Mouse (Mus musculus): ENCODE measurements at regions not wholly inside any gene's neighbourhood (a gene's known extent, or its start where the extent isn't known, plus 50 kb on each side); places are given as distances from the start of the nearest gene placed in this dataset.

DNA sequence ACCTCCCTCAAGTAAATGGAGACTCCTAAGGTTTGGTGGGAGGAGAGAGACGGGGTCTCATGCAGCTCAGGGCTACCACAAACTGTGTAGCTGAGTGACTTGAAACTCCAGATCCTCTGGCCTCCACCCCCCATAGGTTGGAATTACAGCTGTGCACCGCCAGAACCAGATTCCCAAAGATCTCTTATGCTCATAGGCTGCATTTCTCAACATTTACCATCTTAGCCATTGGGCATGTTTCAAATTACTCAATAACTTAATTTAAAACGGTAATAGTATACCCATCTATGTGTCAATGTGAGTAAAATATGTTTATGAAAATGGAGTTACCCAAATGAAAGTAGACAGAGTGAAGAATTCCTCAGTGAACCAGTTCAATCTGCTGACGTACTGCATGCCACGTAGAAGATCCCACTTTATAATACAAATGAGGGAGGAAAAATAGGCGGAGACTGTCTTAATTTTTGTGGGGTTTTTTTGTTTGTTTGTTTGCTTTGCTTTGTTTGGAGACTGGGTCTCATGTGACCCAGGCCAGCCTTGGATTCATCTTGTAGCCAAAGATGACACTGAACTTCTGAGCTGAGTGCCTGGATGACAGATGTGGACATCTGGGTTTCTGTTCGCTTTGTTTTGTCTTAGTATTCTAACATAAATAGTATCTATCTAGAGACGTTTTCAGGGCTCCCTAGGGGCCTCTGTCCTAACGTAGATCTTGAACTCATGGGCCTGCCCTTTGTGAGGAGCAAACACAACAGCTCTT lies 79.1 kb downstream of the Rhob start:
- no peaks in the 10 kb centered on the region for H3K4me1 ChIP-seq (ENCODE audit: control insufficient read depth, insufficient read depth, low read length)
- ATAC-seq (ENCODE audit: low FRiP score) = no peak
- H3K36me3 ChIP-seq (ENCODE audit: control insufficient read depth, insufficient read depth, low read length) = no peaks in the 10 kb centered on the region
- no peak for DNase-seq (ENCODE audit: low spot score, missing footprints)
- no peak overlapping the region for H3K9ac ChIP-seq (ENCODE audit: low read length)
- 83% methylated on average over 9 of the region's 9 CpGs for WGBS
- H3K4me2 ChIP-seq = no peak overlapping the region
- H3K9me3 ChIP-seq (ENCODE audit: control insufficient read depth, low read length) = no peaks in the 10 kb centered on the region
- no peaks in the 10 kb centered on the region for H3K27me3 ChIP-seq (ENCODE audit: control insufficient read depth, insufficient read depth, low read length)
- no peak overlapping the region for H3K27ac ChIP-seq (ENCODE audit: low read depth, low read length)
- no peak overlapping the region for H3K4me3 ChIP-seq (ENCODE audit: low read depth, low read length)

DNA sequence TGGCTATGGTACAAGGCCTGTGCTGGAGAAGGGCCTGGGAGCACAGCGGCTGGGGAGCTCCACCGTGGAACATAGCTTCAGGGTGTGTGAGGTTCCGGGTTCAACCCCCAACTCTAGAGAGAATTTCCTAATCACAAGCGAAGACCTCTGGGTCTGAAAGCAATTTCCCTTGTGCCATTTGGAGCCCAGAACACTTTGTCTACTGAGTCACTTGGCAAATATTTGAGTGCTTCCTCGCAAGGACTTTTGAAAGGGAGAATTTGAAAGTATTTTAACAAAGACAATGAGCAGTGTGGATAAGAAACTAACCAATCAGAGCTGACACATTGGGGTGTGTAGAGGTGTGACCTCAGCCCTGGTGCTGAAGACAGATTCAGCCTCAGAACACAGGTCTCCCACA lies 80.9 kb downstream of the Rhob start:
- Histone ChIP-seq H3K27me3 (ENCODE audit: control insufficient read depth, insufficient read depth, low read length) (no peaks in the 10 kb centered on the region), H3K9me3 (ENCODE audit: control insufficient read depth, low read length) (no peaks in the 10 kb centered on the region), H3K9ac (ENCODE audit: low read length) (no peak overlapping the region), H3K4me2 (no peak overlapping the region), H3K4me1 (ENCODE audit: control insufficient read depth, insufficient read depth, low read length) (no peaks in the 10 kb centered on the region), H3K36me3 (ENCODE audit: control insufficient read depth, insufficient read depth, low read length) (no peaks in the 10 kb centered on the region), H3K4me3 (ENCODE audit: low read depth, low read length) (no peak overlapping the region), H3K27ac (ENCODE audit: low read depth, low read length) (no peak overlapping the region)
- WGBS = 82% methylated on average over 5 of the region's 5 CpGs
- ATAC-seq (ENCODE audit: low FRiP score) (no peak), DNase-seq (ENCODE audit: low spot score, missing footprints) (no peak)

DNA sequence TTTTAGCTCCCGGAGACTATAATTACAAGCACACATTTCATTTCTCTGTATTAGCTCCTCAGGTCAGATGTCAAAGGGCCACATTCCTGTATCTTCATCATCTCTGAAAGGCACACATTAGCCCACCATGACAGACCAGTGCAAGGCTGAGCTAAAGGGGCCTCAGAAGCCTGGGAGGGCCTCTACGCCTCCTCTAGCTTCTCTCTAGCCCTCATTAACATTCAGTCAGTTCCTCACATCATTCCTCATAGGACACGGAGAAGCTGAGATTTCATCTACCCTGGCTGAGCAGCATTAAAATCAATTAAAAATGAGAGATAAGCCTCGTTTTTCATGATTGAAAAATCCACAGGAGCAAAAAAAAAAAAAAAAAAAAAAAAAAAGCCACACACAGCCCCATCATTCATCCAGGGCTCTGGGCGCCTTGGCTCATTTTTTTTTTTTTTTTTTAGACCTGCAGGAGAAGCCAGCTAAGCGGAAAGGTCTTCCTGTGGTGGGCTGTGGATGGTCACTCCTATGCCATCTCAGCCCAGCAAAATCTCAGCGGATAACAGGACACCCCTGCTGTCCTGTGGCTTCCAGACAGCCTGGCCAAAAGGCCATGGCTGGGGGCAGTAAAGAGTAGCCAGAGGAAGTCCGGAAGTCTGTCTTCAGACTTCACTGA lies 82.5 kb downstream of the Rhob start:
- Histone ChIP-seq H3K27ac (ENCODE audit: low read depth, low read length) (no peak overlapping the region), H3K36me3 (ENCODE audit: control insufficient read depth, insufficient read depth, low read length) (no peaks in the 10 kb centered on the region), H3K27me3 (ENCODE audit: control insufficient read depth, insufficient read depth, low read length) (no peaks in the 10 kb centered on the region), H3K4me2 (no peak overlapping the region), H3K9ac (ENCODE audit: low read length) (no peak overlapping the region), H3K4me1 (ENCODE audit: control insufficient read depth, insufficient read depth, low read length) (no peaks in the 10 kb centered on the region), H3K4me3 (ENCODE audit: low read depth, low read length) (no peak overlapping the region), H3K9me3 (ENCODE audit: control insufficient read depth, low read length) (no peaks in the 10 kb centered on the region)
- ATAC-seq (ENCODE audit: low FRiP score) (peak; percentile 61; the same call in 1 of the 2 replicates), DNase-seq (ENCODE audit: low spot score, missing footprints) (no peak)
- WGBS = 63% methylated on average over 8 of the region's 8 CpGs

GRCm38 (mm10) chr12:8412125-8412524 lies 87.7 kb downstream of the Rhob start:
- Histone ChIP-seq H3K4me1 (ENCODE audit: control insufficient read depth, insufficient read depth, low read length) (no peaks in the 10 kb centered on the region), H3K27ac (ENCODE audit: low read depth, low read length) (no peak overlapping the region), H3K4me3 (ENCODE audit: low read depth, low read length) (no peak overlapping the region), H3K9me3 (ENCODE audit: control insufficient read depth, low read length) (no peaks in the 10 kb centered on the region), H3K27me3 (ENCODE audit: control insufficient read depth, insufficient read depth, low read length) (no peaks in the 10 kb centered on the region), H3K36me3 (ENCODE audit: control insufficient read depth, insufficient read depth, low read length) (no peaks in the 10 kb centered on the region), H3K9ac (ENCODE audit: low read length) (no peak overlapping the region), H3K4me2 (no peak overlapping the region)
- DNase-seq (ENCODE audit: low spot score, missing footprints) = no peak
- no peak for ATAC-seq (ENCODE audit: low FRiP score)
- WGBS = 95% methylated on average over 2 of the region's 2 CpGs

- no peak overlapping the region for H3K4me2 ChIP-seq
- no peaks in the 10 kb centered on the region for H3K4me1 ChIP-seq (ENCODE audit: control insufficient read depth, insufficient read depth, low read length)
- H3K27ac ChIP-seq (ENCODE audit: low read depth, low read length) = no peak overlapping the region
- H3K36me3 ChIP-seq (ENCODE audit: control insufficient read depth, insufficient read depth, low read length) = no peaks in the 10 kb centered on the region
- H3K4me3 ChIP-seq (ENCODE audit: low read depth, low read length) = no peak overlapping the region
- ATAC-seq (ENCODE audit: low FRiP score) (peak; percentile 22; the same call in 1 of the 2 replicates), DNase-seq (ENCODE audit: low spot score, missing footprints) (no peak)
- H3K27me3 ChIP-seq (ENCODE audit: control insufficient read depth, insufficient read depth, low read length) = no peaks in the 10 kb centered on the region
- 65% methylated on average over 24 of the region's 24 CpGs for WGBS
- no peak overlapping the region for H3K9ac ChIP-seq (ENCODE audit: low read length)
- H3K9me3 ChIP-seq (ENCODE audit: control insufficient read depth, low read length) = no peaks in the 10 kb centered on the region
Observed at GRCm38 (mm10) chr12:8410410-8411341, 89.1 kb downstream of the Rhob start.

- ATAC-seq (ENCODE audit: low FRiP score) = peak; percentile 74
- no peak overlapping the region for H3K27ac ChIP-seq (ENCODE audit: low read depth, low read length)
Observed at GRCm38 (mm10) chr12:8402084-8402483, 88.9 kb downstream of the Hs1bp3 start.

DNA sequence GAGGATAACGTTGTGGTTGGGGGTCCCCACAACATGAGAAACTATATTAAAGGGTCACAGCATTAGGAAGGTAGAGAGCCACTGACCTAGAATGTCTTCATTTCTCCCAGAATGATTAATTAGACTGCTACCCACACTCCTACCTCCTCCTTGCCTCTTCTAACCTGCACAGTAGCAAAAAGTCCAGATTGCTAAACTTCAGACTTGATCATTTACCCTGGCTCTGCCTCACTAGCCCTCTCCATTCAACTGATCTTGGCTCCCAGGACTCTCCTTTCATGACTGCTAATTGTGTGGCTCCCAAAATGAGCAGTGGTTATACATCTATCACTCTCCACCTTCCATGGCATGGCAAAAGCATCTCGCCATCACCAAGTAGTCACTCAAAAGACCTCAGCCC lies 88.1 kb downstream of the Hs1bp3 start:
- 79% methylated on average over 2 of the region's 2 CpGs for WGBS
- DNase-seq (ENCODE audit: low spot score, missing footprints) (no peak), ATAC-seq (ENCODE audit: low FRiP score) (no peak)
- H3K4me3 ChIP-seq (ENCODE audit: low read depth, low read length) = no peak overlapping the region
- no peak overlapping the region for H3K9ac ChIP-seq (ENCODE audit: low read length)
- H3K4me1 ChIP-seq (ENCODE audit: control insufficient read depth, insufficient read depth, low read length) = peaks cover 7% of the 10 kb centered on the region; the same call in 1 of the 2 replicates
- no peaks in the 10 kb centered on the region for H3K27me3 ChIP-seq (ENCODE audit: control insufficient read depth, insufficient read depth, low read length)
- H3K4me2 ChIP-seq = no peak overlapping the region
- no peak overlapping the region for H3K27ac ChIP-seq (ENCODE audit: low read depth, low read length)
- H3K9me3 ChIP-seq (ENCODE audit: control insufficient read depth, low read length) = no peaks in the 10 kb centered on the region
- H3K36me3 ChIP-seq (ENCODE audit: control insufficient read depth, insufficient read depth, low read length) = no peaks in the 10 kb centered on the region

More at GRCm38 (mm10) chr12:8402084-8402483, 88.9 kb downstream of the Hs1bp3 start:
- Histone ChIP-seq H3K27me3 (ENCODE audit: control insufficient read depth, insufficient read depth, low read length) (no peaks in the 10 kb centered on the region), H3K9ac (ENCODE audit: low read length) (no peak overlapping the region), H3K4me3 (ENCODE audit: low read depth, low read length) (no peak overlapping the region), H3K9me3 (ENCODE audit: control insufficient read depth, low read length) (no peaks in the 10 kb centered on the region), H3K36me3 (ENCODE audit: control insufficient read depth, insufficient read depth, low read length) (no peaks in the 10 kb centered on the region), H3K4me2 (no peak overlapping the region), H3K4me1 (ENCODE audit: control insufficient read depth, insufficient read depth, low read length) (peaks cover 7% of the 10 kb centered on the region; the same call in 1 of the 2 replicates)
- DNase-seq (ENCODE audit: low spot score, missing footprints) = no peak
- 27% methylated on average over 5 of the region's 5 CpGs for WGBS

DNA sequence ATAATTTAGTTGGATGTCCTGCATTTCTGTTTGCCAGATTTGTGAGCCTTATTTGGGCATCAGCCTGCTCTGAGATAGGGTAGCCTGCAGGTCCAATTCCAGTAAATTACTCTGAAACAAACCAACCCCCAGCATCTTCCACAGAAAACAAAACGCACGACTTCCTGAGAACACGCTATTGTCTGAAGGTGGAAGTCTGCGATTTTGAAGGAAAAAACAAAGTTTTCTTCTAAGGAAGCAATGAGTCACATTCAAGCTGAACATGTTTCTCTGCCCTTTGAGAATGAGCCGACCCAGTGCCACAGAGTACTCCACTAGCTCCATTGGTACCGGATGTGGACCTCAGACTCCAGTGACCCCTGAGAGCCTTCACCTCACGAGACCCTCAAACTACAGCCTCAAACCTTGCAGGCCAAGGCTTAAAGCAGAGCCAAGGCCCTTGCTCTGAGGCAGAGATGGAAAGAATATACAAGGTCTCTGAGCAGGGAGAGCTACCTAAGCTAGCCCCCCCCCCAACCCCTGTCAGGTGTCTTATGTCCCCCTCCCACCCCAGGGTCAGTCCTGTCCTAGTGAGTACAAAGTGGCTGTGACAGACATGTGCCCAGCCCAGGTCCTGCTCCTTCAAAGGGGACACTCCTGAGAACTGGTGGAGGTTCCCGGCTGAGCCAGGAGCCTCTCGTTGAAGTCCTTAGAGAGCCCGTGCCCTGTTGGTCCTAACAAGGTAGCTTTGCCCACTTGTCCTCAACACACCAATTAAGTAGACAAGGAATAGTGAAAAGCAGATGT lies 87.3 kb downstream of the Hs1bp3 start:
- Histone ChIP-seq H3K36me3 (ENCODE audit: control insufficient read depth, insufficient read depth, low read length) (no peaks in the 10 kb centered on the region), H3K27me3 (ENCODE audit: control insufficient read depth, insufficient read depth, low read length) (no peaks in the 10 kb centered on the region), H3K9me3 (ENCODE audit: control insufficient read depth, low read length) (no peaks in the 10 kb centered on the region), H3K27ac (ENCODE audit: low read depth, low read length) (no peak overlapping the region), H3K9ac (ENCODE audit: low read length) (no peak overlapping the region), H3K4me3 (ENCODE audit: low read depth, low read length) (no peak overlapping the region), H3K4me2 (no peak overlapping the region), H3K4me1 (ENCODE audit: control insufficient read depth, insufficient read depth, low read length) (peaks cover 7% of the 10 kb centered on the region; the same call in 1 of the 2 replicates)
- 89% methylated on average over 10 of the region's 10 CpGs for WGBS
- DNase-seq (ENCODE audit: low spot score, missing footprints) (no peak), ATAC-seq (ENCODE audit: low FRiP score) (no peak)
